Mouse (Mus musculus): ENCODE data around the gene Dennd1a.

DNA sequence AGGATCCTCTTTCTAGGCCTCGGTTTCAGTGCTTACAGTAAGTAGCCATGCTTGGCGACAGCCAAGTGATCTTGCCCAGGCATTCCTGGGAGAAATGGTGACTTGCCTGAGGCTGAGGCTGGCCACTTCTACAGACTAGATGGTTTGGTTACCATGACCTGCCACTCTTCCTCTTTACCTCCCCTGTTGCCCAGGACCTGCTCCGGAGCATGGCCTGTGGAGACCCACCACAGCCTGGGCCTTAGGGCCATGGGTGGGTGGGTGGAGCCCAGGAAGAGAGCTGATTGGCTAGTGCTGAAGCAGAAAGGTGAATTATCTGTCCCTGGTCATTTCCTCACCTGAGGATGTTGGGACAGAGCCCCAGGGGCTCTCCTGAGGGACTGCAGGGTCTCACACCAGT, 519.5 kb downstream of the Dennd1a start:
- TF ChIP-seq CTCF (IDR thresholded peaks at IDR 0.05; ENCODE audit: extremely low read depth, insufficient read depth, low read length), result no peak
- no peak for TF ChIP-seq POLR2A (IDR thresholded peaks at IDR 0.05; ENCODE audit: extremely low read depth, insufficient read depth, low read length)
